Mouse (Mus musculus) midbrain, embryonic 14.5 days (tissue): ENCODE data around the gene Plekhm3. TPM values are rescaled to one million over a fixed set of nuclear protein-coding genes. Genes with fewer than 3 reads are reported as not detected.

Experiments used
- ATAC-seq: fragments of 200-750 bp; cut with Nextera tagmentation; 2 replicates; pipeline ENCODE4 v1.8.0; 2017; ENCODE audit warnings: moderate number of reproducible peaks, moderate library complexity; ENCODE audit not compliant: low FRiP score, low TSS enrichment
- DNase-seq: peaks from one replicate; pipeline ENCODE4 v3.0.0-alpha.2; 2015
- H3K27ac ChIP-seq: fragments of 300-500 bp; sonication (generic); replicated peaks from 2 replicates; pipeline ENCODE4 v1.5.1; 2014; ENCODE audit warnings: mild to moderate bottlenecking, low read depth, low read length, moderate library complexity
- H3K27me3 ChIP-seq: fragments of 300-500 bp; sonication (generic); 2 replicates; pipeline ENCODE4 v1.6.1; 2014; ENCODE audit warnings: low read length, control low read depth, mixed read lengths; ENCODE audit not compliant: control insufficient read depth, insufficient read depth
- H3K36me3 ChIP-seq: fragments of 300-500 bp; sonication (generic); 2 replicates; pipeline ENCODE4 v1.6.1; 2014; ENCODE audit warnings: low read length, control low read depth; ENCODE audit not compliant: control insufficient read depth, insufficient read depth
- H3K4me1 ChIP-seq: fragments of 300-500 bp; sonication (generic); 2 replicates; pipeline ENCODE4 v1.6.1; 2014; ENCODE audit warnings: mild to moderate bottlenecking, antibody characterized with exemption, low read length, control low read depth; ENCODE audit not compliant: control insufficient read depth, insufficient read depth
- H3K4me2 ChIP-seq: fragments of 300-500 bp; sonication (generic); 2 replicates; pipeline ENCODE4 v1.6.1; 2014; ENCODE audit warnings: mild to moderate bottlenecking, low read length, moderate library complexity
- H3K4me3 ChIP-seq: fragments of 300-500 bp; sonication (generic); replicated peaks from 2 replicates; pipeline ENCODE4 v1.5.1; 2014; ENCODE audit warnings: low read depth, low read length
- H3K9ac ChIP-seq: fragments of 300-500 bp; sonication (generic); replicated peaks from 2 replicates; pipeline ENCODE4 v1.6.1; 2014; ENCODE audit warnings: mild to moderate bottlenecking, low read length, moderate library complexity
- H3K9me3 ChIP-seq: fragments of 300-500 bp; sonication (generic); 2 replicates; pipeline ENCODE4 v1.6.1; 2016; ENCODE audit warnings: low read length, control low read depth, mixed read lengths; ENCODE audit not compliant: control insufficient read depth
- WGBS: fragments of 180-500 bp; shearing (Covaris S2); extraction: QIAGEN DNeasy Blood & Tissue Kit; methylation state at CpG from one replicate; pipeline ENCODE4 v1.1.7; 2014; 5-methylcytosine and 5-hydroxymethylcytosine counted together
- polyA plus RNA-seq: library from polyadenylated mRNA; unstranded; fragments of >200 nt; fragmentation: Nextera tagmentation; extraction: Ambion mirVana; gene quantifications from 2 replicates; pipeline ENCODE4 v1.2.1, GENCODE M21; 2014

The Plekhm3 gene
- polyA plus RNA-seq, 1 experiment from 2014 or later = 11.7 TPM

DNA sequence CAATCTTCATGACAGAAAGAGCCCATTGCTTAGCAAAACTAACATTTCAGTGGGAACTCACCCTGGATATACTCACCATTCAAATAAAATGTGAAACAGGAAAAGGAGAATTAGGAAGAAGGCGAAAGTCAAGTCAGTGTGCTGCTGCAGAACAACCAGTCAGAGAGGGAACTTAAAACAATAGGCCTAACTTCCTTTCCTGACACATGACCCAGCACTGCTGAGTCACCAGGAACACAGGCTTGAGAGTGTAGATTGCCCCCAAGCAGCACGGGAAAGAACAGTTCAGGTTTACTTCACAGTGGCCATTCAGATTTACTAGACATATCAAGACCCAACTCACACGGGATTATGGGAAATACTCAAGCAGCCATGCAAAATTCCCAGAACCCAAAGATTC, 80.3 kb downstream of the Plekhm3 start:
- 84% methylated on average over 3 of the region's 3 CpGs for WGBS

DNA sequence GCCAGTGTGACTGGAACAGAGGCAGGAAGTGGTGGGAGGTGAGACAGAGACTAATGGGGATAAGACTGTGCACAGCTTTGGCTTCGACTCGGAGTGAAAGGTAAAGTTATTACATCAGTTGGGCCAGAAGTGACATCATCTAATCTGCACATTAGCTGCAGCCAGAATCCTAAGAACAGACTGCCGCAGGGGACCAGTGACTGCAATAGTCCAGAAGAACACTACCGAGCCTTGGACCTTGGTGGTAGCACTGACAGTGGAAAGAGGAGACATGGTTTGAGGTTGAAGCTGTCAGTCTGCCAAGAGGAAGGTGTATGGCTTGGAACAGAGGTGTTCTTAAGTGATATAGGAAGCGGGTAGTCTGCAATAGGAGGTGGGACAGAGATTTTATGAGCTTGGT, 80.9 kb downstream of the Plekhm3 start:
- Histone ChIP-seq H3K9me3 (no peaks in the 10 kb centered on the region), H3K36me3 (no peaks in the 10 kb centered on the region), H3K27ac (no peak overlapping the region), H3K4me2 (no peak overlapping the region), H3K27me3 (no peaks in the 10 kb centered on the region), H3K4me3 (no peak overlapping the region), H3K9ac (no peak overlapping the region), H3K4me1 (no peaks in the 10 kb centered on the region)
- DNase-seq (no peak), ATAC-seq (no peak)
- 95% methylated on average over 5 of the region's 5 CpGs for WGBS

More for the DNA sequence above, 80.3 kb downstream of the Plekhm3 start:
- H3K4me2 ChIP-seq = no peak overlapping the region
- no peaks in the 10 kb centered on the region for H3K27me3 ChIP-seq
- no peaks in the 10 kb centered on the region for H3K9me3 ChIP-seq
- no peak overlapping the region for H3K4me3 ChIP-seq
- no peaks in the 10 kb centered on the region for H3K4me1 ChIP-seq
- no peaks in the 10 kb centered on the region; the same call in 1 of the 2 replicates for H3K36me3 ChIP-seq
- DNase-seq (no peak), ATAC-seq (no peak)
- H3K9ac ChIP-seq = no peak overlapping the region
- H3K27ac ChIP-seq = no peak overlapping the region

DNA sequence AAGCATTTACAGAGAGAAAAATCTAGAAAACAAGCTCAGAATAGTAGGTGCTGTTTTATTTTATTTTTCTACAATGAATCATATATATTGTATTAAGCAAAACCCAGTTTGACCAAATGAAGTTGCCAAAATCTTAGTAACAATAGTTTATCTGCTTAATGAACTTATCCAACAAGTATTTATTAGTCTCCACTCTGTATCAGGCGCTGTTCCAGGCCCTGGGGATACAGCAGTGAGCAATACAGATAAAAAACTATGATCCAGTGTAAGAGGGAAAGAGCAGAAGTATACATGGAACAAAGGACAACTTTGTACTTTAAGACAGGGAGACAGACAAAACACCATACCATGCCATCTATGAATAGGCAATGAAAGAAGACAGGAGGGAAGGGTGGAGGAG, 81.5 kb downstream of the Plekhm3 start:
- no peaks in the 10 kb centered on the region for H3K36me3 ChIP-seq
- ATAC-seq (no peak), DNase-seq (no peak)
- H3K27ac ChIP-seq = no peak overlapping the region
- WGBS = 89% methylated on average over 1 of the region's 1 CpGs
- no peak overlapping the region for H3K4me2 ChIP-seq
- no peak overlapping the region for H3K9ac ChIP-seq
- H3K4me3 ChIP-seq = no peak overlapping the region
- no peaks in the 10 kb centered on the region for H3K27me3 ChIP-seq
- H3K4me1 ChIP-seq = no peaks in the 10 kb centered on the region
- H3K9me3 ChIP-seq = no peaks in the 10 kb centered on the region

GRCm38 (mm10) chr1:64871956-64872355, 84.7 kb downstream of the Plekhm3 start:
- Histone ChIP-seq H3K4me2 (no peak overlapping the region), H3K4me1 (no peaks in the 10 kb centered on the region), H3K27me3 (no peaks in the 10 kb centered on the region), H3K27ac (no peak overlapping the region), H3K9me3 (no peaks in the 10 kb centered on the region), H3K36me3 (no peaks in the 10 kb centered on the region), H3K4me3 (no peak overlapping the region), H3K9ac (no peak overlapping the region)
- DNase-seq = no peak
- ATAC-seq = no peak
- 82% methylated on average over 5 of the region's 5 CpGs for WGBS

GRCm38 (mm10) chr1:64867684-64868083, 88.9 kb downstream of the Plekhm3 start:
- ATAC-seq (no peak), DNase-seq (no peak)
- no peak overlapping the region for H3K4me3 ChIP-seq
- 81% methylated on average over 4 of the region's 4 CpGs for WGBS
- H3K36me3 ChIP-seq = no peaks in the 10 kb centered on the region
- no peak overlapping the region for H3K4me2 ChIP-seq
- no peak overlapping the region for H3K9ac ChIP-seq
- H3K27me3 ChIP-seq = no peaks in the 10 kb centered on the region
- H3K27ac ChIP-seq = no peak overlapping the region
- H3K9me3 ChIP-seq = no peaks in the 10 kb centered on the region
- no peaks in the 10 kb centered on the region for H3K4me1 ChIP-seq

DNA sequence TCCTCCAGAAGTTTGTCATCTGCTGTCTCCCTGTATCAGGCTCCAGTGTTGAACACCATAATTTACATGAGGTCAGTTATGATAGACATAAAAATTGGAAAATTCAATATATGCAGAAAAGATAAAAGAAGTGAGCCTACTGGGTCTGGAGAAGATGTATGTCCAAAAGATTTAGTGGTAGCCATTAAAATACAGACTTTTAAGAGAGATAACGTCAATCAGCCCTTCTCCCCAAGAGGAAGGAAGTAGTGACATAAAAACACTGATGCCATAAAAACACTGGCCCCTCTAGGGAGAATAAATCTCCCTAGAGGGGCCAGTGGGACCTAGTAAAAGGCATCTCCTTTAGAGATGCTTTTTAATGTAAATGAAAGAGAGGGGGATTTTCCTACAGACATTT, 90.5 kb downstream of the Plekhm3 start:
- Histone ChIP-seq H3K4me2 (no peak overlapping the region), H3K4me1 (no peaks in the 10 kb centered on the region), H3K4me3 (no peak overlapping the region), H3K27ac (no peak overlapping the region), H3K9me3 (no peaks in the 10 kb centered on the region), H3K36me3 (no peaks in the 10 kb centered on the region), H3K27me3 (no peaks in the 10 kb centered on the region), H3K9ac (no peak overlapping the region)
- WGBS = 80% methylated on average over 1 of the region's 1 CpGs
- ATAC-seq (no peak), DNase-seq (no peak)

- Histone ChIP-seq H3K4me3 (no peak overlapping the region), H3K9me3 (no peaks in the 10 kb centered on the region), H3K36me3 (no peaks in the 10 kb centered on the region), H3K27me3 (no peaks in the 10 kb centered on the region), H3K4me2 (no peak overlapping the region), H3K9ac (no peak overlapping the region), H3K4me1 (no peaks in the 10 kb centered on the region), H3K27ac (no peak overlapping the region)
- ATAC-seq (no peak), DNase-seq (no peak)
- WGBS = 91% methylated on average over 11 of the region's 11 CpGs
These were observed 96.2 kb downstream of the Plekhm3 start for GRCm38 (mm10) chr1:64860235-64860920.

DNA sequence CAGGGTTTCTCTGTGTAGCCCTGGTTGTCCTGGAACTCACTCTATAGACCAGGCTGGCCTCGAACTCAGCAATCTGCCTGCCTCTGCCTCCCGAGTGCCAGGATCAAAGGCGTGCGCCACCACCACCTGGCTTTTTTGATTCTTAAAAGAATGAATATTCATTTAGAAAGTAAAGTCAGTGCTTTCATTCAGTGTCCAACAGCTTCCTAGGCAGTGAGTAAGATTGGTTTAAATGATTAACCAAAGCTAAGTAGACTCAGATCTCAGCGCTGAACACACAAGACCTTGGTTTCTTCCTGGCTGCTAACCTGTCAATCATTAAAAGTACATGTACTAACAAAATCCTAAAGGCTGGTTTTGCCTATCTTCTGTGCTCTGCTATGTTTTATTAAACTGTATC, 96.8 kb downstream of the Plekhm3 start:
- ATAC-seq = no peak
- 97% methylated on average over 5 of the region's 5 CpGs for WGBS
- no peaks in the 10 kb centered on the region for H3K9me3 ChIP-seq
- no peak overlapping the region for H3K27ac ChIP-seq
- no peak for DNase-seq
- H3K4me2 ChIP-seq = no peak overlapping the region
- H3K36me3 ChIP-seq = no peaks in the 10 kb centered on the region
- H3K27me3 ChIP-seq = no peaks in the 10 kb centered on the region
- H3K9ac ChIP-seq = no peak overlapping the region
- no peaks in the 10 kb centered on the region for H3K4me1 ChIP-seq
- no peak overlapping the region for H3K4me3 ChIP-seq

GRCm38 (mm10) chr1:64854835-64855234, 101.8 kb downstream of the Plekhm3 start:
- Histone ChIP-seq H3K27me3 (no peaks in the 10 kb centered on the region), H3K9ac (no peak overlapping the region), H3K36me3 (no peaks in the 10 kb centered on the region), H3K4me3 (no peak overlapping the region), H3K9me3 (no peaks in the 10 kb centered on the region), H3K4me2 (no peak overlapping the region), H3K4me1 (peaks cover 8% of the 10 kb centered on the region; the same call in 1 of the 2 replicates), H3K27ac (no peak overlapping the region)
- no peak for ATAC-seq
- DNase-seq = no peak
- 86% methylated on average over 5 of the region's 5 CpGs for WGBS
